Mouse (Mus musculus): ENCODE measurements around the gene Gpr152. TPM values are rescaled to one million over a fixed set of nuclear protein-coding genes. Genes with fewer than 3 reads are reported as not detected.

Gene Gpr152
- polyA plus RNA-seq (2017; shearing (Covaris generic)): 0.07 TPM

DNA sequence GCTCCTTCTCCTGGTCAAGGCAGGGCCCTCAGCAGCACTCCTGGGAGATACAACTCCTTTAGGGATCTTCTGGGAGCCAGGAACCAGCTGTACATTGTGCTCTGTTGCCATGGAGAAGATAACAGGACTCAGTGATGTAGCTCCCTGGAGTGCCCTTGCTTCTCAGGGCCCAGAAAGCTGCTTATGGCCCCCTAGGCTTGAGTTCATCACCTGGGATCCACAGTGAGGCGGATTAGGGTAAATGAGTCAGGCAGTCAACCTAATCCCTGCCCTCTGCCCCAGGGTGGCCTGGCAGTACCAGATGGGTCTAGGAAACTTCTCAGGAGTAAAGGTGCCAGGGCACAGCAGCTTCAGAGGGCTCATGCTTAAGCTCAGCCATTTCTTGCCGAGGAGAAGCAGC is at the start of gene Gpr152:
Gpr152 (plus strand) TSS at position 342 of the 400 bp plus-strand sequence.

GRCm38 (mm10) chr19:4096642-4097440 is 42.7 kb upstream of the Gpr152 start, which contains the start of gene Cdk2ap2:
Gene Cdk2ap2 (plus strand): TSS chr19:4097182.

GRCm38 (mm10) chr19:4099837-4100717 is 39.5 kb upstream of the Gpr152 start, which contains the start of gene Pitpnm1:
Gene Pitpnm1 (plus strand): TSS chr19:4099998.

DNA sequence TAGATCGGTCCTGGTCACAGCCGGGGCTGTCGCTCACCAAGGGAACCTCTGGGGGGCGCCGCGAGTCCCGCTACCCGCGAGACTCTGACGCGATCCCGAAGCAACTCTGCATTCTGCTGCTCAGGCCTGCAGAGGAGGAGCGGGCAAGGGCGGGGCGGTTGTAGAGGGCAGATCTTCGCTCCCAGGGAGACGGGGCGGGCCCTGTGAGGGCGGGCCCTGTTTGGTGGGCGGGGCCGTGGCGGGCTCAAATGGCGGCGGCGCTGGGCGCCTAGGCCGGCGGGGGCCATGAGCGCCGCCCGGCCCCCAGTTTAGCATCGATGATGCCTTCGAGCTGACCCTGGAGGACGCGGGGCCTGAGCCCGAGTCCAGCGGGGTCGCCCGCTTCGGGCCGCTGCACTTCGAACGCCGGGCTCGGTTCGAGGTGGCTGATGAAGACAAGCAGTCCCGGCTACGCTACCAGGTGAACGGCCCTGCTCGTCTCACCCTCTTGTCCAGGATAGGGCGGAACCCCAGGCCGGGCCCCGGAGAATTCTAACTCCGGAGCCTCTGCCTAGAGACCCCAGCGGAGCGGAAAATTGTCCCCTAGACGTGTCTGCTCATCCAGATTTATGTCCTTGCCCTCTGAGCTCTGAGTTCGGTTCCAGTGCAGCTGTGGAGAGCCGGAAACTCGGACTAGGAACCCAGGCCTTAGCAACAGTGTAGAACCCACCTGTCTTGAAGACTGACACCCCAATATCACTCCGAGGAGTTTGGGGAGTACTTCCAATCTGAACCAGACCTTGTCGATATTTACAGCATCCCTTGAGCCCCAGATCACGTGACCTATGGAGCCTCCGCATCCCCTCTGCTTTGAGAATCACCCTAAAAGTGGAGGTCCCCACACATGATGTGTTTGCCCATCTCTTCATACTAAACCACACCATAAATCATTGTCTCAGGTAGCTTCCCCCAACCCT is 13.6 kb upstream of the Gpr152 start, which contains the start of gene Aip:
Aip (minus strand) TSS at position 118 of the 956 bp plus-strand sequence.

GRCm38 (mm10) chr19:4143759-4144268 is 4.2 kb downstream of the Gpr152 start, which contains the start of gene Cabp4:
Gene Cabp4 (minus strand): TSS chr19:4144033.

GRCm38 (mm10) chr19:4148491-4148806 is 8.9 kb downstream of the Gpr152 start, which contains the start of gene Coro1b:
Gene Coro1b (plus strand): TSS chr19:4148619.

DNA sequence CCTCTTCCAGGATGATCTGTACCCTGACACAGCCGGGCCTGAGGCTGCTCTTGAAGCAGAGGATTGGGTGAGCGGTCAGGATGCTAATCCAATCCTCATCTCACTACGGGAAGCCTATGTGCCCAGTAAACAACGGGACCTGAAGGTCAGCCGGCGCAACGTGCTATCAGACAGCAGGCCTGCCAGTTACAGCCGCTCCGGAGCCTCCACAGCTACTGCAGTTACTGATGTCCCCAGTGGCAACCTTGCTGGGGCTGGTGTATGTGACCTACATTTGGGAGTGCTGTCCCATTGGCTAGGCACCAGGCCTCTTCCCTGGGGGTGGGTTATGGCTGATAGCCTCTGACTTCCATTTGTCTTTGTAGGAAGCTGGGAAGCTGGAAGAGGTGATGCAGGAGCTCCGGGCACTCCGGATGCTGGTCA is 13.7 kb downstream of the Gpr152 start, which contains the start of gene Ptprcap:
Ptprcap (plus strand) TSS at position 373 of the 423 bp plus-strand sequence.

DNA sequence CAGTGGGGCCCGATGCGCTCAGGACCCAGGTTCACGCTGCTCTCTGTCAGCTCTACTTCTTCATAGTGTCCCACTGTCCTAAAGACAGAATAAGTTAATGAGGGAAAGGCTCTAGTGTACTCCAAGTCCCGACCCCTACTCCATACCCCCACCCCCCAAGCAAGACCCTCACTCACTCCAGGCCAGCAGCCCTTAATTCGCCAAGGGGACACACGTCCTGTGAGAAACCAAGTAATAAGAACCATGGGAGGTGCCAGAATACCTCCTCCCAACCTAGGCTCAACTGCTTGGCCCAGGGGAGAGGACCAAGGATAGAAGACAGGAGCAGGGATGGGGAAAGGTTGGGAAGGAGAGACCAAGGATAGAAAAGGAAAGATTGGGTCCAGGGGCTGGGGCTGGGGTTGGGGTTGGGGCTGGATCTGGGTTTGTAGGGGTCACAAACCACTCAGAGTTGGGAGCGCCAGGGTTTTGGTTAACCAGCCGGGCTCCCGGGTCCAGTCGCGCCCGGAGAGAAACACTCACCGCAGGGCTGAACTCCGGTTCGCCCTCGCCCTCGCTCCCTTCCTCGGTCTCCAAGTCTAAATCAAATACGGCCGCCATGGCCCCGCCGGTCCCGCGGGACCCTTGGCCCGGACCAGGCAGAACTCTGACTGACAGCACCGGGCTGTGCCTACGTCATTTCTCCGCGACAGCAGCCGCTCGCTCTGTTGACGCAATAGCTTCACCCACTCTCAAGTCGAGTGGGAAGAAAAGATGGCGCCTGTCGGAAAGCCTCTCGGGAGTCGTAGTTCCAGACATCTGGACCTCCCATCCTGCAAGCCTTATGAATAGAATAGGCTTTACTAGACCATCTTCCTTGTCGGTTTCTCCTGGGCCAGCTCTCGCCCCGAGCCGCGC is 23.3 kb downstream of the Gpr152 start, which contains the start of gene Rps6kb2:
Rps6kb2 (minus strand) TSS at position 709 of the 897 bp plus-strand sequence.

DNA sequence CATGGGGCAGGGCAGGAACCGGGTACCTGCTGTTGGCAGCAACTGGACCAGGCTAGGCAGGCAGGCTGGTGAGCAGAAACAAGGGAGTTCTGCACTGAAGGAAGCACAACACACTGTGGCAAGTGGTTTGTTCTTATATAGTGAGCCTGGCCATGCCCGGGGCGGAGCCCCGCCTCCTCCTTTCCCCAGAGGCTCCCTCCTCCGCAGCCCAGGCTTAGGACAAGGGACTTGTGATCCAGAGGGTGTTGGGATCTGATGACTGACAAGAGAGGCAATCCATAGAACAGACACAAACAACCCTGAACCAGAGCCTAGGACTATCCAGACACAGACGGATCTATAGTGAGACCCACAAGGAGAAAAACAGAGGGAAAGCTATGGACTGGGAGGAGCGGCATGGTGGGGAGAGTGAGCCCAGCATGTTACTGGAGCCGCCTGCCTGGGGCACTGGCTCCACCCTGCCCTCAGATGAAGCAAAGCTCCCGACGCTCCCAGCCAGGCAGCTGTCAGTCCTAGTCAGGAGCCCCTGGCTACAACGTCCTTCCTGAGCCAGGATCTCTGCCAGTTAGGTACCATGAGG is 35.9 kb downstream of the Gpr152 start, which contains the start of gene Carns1:
Carns1 (minus strand) TSS at position 112 of the 580 bp plus-strand sequence.

DNA sequence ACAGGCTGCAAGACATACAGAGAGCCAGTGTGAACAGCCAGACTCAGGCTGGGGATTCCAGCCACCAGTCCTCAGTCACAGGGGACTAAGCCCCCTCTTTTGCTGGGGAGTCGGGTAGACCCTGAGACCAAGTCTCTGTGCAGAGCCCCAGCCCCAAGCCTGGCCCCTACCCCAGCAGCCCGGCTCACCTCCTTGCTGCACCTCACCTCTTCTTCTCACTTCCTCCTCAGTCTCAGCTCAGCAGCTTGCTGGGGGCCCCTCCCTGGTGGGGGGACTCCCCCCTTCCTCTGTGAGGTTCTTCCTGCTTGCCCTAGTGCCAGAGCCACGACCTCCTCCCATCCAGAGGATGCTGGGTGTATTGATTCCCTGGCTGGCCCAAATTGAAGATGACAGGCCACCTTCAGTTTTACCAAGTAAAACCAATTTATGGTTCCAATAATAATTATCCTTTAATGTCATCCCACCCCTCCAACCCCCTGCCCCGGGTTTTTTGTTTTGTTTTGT is 51.3 kb downstream of the Gpr152 start, which contains the start of gene Tbc1d10c:
Tbc1d10c (minus strand) TSS at position 454 of the 504 bp plus-strand sequence.

DNA sequence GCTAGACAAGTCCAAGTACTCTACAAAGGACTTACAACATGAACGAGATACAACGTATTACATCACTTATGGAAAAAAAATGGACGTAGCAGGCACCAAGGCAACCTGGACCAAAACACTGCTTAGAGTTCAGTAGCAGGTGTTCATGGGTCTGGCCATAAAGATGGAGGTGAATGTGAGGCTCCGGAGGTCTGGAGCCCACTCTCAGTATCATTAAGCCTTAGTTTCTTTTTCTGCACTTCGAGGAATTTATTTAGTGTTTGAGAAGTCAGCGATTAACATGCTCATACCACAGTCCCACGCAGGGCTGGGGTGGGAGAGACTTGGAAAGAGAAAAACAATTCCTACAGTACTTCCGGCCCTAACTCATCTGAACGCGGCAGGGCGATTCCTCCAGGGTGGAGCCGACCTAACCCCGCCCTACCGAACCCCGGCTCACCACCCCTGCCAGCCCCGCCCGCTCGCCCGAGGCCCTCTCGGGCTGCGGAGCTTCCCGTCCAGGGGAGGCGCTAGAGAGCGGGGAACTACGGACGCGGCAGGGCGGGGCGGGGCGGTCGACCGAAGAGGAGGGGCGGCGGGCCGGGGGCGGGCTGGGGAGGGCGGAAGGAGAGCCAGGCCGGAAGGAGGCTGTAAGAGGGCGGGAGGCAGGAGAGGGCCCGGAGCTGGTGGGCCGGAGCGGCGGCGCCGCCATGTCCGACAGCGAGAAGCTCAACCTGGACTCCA is 52.1 kb downstream of the Gpr152 start, which contains the start of gene Ppp1ca:
Ppp1ca (plus strand) TSS at position 538 of the 723 bp plus-strand sequence.

Other genes starting within 250 kb of the Gpr152 start
- 71.7 TPM for gene Tcirg1, start 232.7 kb upstream of the Gpr152 start, polyA plus RNA-seq (2017; shearing (Covaris generic))
- gene Ndufs8, start 227.0 kb upstream of the Gpr152 start, polyA plus RNA-seq (2017; shearing (Covaris generic)): 230 TPM
- 0.75 TPM for gene Aldh3b1, start 210.0 kb upstream of the Gpr152 start, polyA plus RNA-seq (2017; shearing (Covaris generic))
- gene Unc93b1, start 204.6 kb upstream of the Gpr152 start, polyA plus RNA-seq (2017; shearing (Covaris generic)): 58.1 TPM
- not detected for gene Aldh3b3, start 181.1 kb upstream of the Gpr152 start, polyA plus RNA-seq (2017; shearing (Covaris generic))
- gene Aldh3b2, start 167.5 kb upstream of the Gpr152 start, polyA plus RNA-seq (2017; shearing (Covaris generic)): not detected
- 0.40 TPM for gene Acy3, start 153.2 kb upstream of the Gpr152 start, polyA plus RNA-seq (2017; shearing (Covaris generic))
- 0.16 TPM for gene Tbx10, start 147.0 kb upstream of the Gpr152 start, polyA plus RNA-seq (2017; shearing (Covaris generic))
- gene Nudt8, start 139.2 kb upstream of the Gpr152 start, polyA plus RNA-seq (2017; shearing (Covaris generic)): 8.7 TPM
- 1.8 TPM for gene Gm49405, start 139.2 kb upstream of the Gpr152 start, polyA plus RNA-seq (2017; shearing (Covaris generic))
- gene Doc2g, start 136.5 kb upstream of the Gpr152 start, polyA plus RNA-seq (2017; shearing (Covaris generic)): 1.7 TPM
- 155 TPM for gene Ndufv1, start 127.0 kb upstream of the Gpr152 start, polyA plus RNA-seq (2017; shearing (Covaris generic))
- 631 TPM for gene Gstp1, start 101.8 kb upstream of the Gpr152 start, polyA plus RNA-seq (2017; shearing (Covaris generic))
- gene Gstp2, start 93.8 kb upstream of the Gpr152 start, polyA plus RNA-seq (2017; shearing (Covaris generic)): 3.4 TPM
- 112 TPM for gene Gstp3, start 80.2 kb upstream of the Gpr152 start, polyA plus RNA-seq (2017; shearing (Covaris generic))
- not detected for gene Cabp2, start 58.2 kb upstream of the Gpr152 start, polyA plus RNA-seq (2017; shearing (Covaris generic))
- gene Cdk2ap2, start 42.6 kb upstream of the Gpr152 start, polyA plus RNA-seq (2017; shearing (Covaris generic)): 956 TPM
- 367 TPM for gene Pitpnm1, start 39.8 kb upstream of the Gpr152 start, polyA plus RNA-seq (2017; shearing (Covaris generic))
- 206 TPM for gene Aip, start 13.9 kb upstream of the Gpr152 start, polyA plus RNA-seq (2017; shearing (Covaris generic))
- 0.39 TPM for gene Cabp4, start 4.2 kb downstream of the Gpr152 start, polyA plus RNA-seq (2017; shearing (Covaris generic))
- gene Coro1b, start 8.8 kb downstream of the Gpr152 start, polyA plus RNA-seq (2017; shearing (Covaris generic)): 477 TPM
- 1,844 TPM for gene Ptprcap, start 13.8 kb downstream of the Gpr152 start, polyA plus RNA-seq (2017; shearing (Covaris generic))
- gene Rps6kb2, start 23.6 kb downstream of the Gpr152 start, polyA plus RNA-seq (2017; shearing (Covaris generic)): 49.2 TPM
- gene Carns1, start 35.7 kb downstream of the Gpr152 start, polyA plus RNA-seq (2017; shearing (Covaris generic)): 6.9 TPM
- gene Tbc1d10c, start 51.5 kb downstream of the Gpr152 start, polyA plus RNA-seq (2017; shearing (Covaris generic)): 832 TPM
- gene Ppp1ca, start 52.3 kb downstream of the Gpr152 start, polyA plus RNA-seq (2017; shearing (Covaris generic)): 1,230 TPM
- 81.5 TPM for gene Rad9a, start 61.9 kb downstream of the Gpr152 start, polyA plus RNA-seq (2017; shearing (Covaris generic))
- gene Clcf1, start 74.5 kb downstream of the Gpr152 start, polyA plus RNA-seq (2017; shearing (Covaris generic)): 24.8 TPM
- gene AC109138.7, start 74.6 kb downstream of the Gpr152 start, polyA plus RNA-seq (2017; shearing (Covaris generic)): not detected
- gene Pold4, start 92.1 kb downstream of the Gpr152 start, polyA plus RNA-seq (2017; shearing (Covaris generic)): 138 TPM
- 1.1 TPM for gene Ssh3, start 129.4 kb downstream of the Gpr152 start, polyA plus RNA-seq (2017; shearing (Covaris generic))
- gene Ankrd13d, start 143.3 kb downstream of the Gpr152 start, polyA plus RNA-seq (2017; shearing (Covaris generic)): 5.1 TPM
- 58.4 TPM for gene Grk2, start 166.4 kb downstream of the Gpr152 start, polyA plus RNA-seq (2017; shearing (Covaris generic))

Measured in activated CD4-positive, CD25-positive, alpha-beta regulatory T cell, adult 9 weeks (primary cell).